Mouse (Mus musculus): ENCODE results near the gene Rab32. TPM values are rescaled to one million over a fixed set of nuclear protein-coding genes. Genes with fewer than 3 reads are reported as not detected.
"Not testable (repeated sequence)": the region's sequence is repeated elsewhere in the genome, so short reads cannot be mapped to it uniquely, and the experiment has no call there.

Gene Rab32
- polyA plus RNA-seq (2012; rRNA removed), result 16.9 and 19.1 TPM in 2 replicates
- polyA plus RNA-seq (2014; fragmentation: Nextera tagmentation; extraction: Ambion mirVana), result 34.9 and 39.5 TPM in 2 replicates

DNA sequence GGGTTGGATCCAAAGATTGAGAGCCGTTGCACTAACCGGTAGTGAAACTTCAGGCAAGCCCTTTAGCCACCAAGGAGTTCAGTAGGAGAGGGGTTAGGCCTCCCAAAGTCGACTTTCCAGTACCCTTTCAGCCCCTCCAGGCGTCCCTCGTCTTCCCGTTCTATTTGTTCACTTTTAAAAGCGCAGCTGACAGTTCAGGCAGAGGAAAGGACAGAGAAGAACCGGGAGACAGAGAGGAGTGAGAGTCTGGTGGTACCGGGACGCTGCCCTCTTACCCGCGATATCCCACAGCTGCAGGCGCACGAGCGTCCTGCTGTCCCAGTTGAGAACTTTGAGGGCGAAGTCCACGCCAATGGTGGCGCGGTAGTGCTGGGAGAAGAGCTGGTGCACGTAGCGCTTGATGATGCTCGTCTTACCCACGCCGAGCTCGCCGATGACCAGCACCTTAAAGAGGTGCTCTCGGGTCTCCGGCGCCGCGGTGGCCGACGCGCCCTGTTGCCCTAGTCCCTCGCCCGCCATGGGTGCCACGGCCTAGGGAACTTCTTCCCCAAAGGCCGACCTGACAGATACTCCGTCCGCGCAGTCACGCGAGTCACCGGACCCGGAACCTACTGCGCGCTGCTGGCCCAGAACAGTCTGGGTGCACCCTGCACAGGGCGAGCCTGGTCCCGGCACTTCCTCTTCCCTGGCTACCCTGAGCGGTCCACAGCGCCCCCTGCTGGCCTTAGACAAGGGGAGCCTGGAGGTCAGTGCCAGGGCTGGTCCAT, at the start of gene Rab32:
Gene Rab32, minus strand, starts transcription at position 696 of the 767 bp plus-strand sequence.
- DNase-seq (ENCODE audit: low spot score) (peak; percentile 79), ATAC-seq (ENCODE audit: low FRiP score, low read depth) (peak; percentile 91)
- peak within 1 kb of the TSS; percentile 69 for H3K4me3 ChIP-seq (replicated peaks; ENCODE audit: low read length)
- H3K4me1 ChIP-seq (ENCODE audit: control insufficient read depth, insufficient read depth, low read length), result peaks cover 11% of the 10 kb centered on the region
- H3K9ac ChIP-seq (ENCODE audit: low read depth, low read length, severe bottlenecking), result peak within 1 kb of the TSS; percentile 74
- no peaks in the 10 kb centered on the region for H3K36me3 ChIP-seq (ENCODE audit: control insufficient read depth, insufficient read depth, low read length)
- no peaks in the 10 kb centered on the region for H3K9me3 ChIP-seq (ENCODE audit: control insufficient read depth, low read length)
- no peaks in the 10 kb centered on the region for H3K27me3 ChIP-seq (ENCODE audit: control insufficient read depth, insufficient read depth, low read length)
- WGBS, result under 1% methylated on average over 43 of the region's 51 CpGs
- H3K4me2 ChIP-seq (replicated peaks; ENCODE audit: low read depth, low read length, severe bottlenecking), result peak within 1 kb of the TSS; percentile 86
- peak within 1 kb of the TSS; percentile 40 for H3K27ac ChIP-seq (replicated peaks; ENCODE audit: low read depth, low read length)
- TF ChIP-seq POLR2A (IDR thresholded peaks at IDR 0.05; ENCODE audit: borderline replicate concordance, extremely low read depth, insufficient read depth, insufficient read length), result no peak

DNA sequence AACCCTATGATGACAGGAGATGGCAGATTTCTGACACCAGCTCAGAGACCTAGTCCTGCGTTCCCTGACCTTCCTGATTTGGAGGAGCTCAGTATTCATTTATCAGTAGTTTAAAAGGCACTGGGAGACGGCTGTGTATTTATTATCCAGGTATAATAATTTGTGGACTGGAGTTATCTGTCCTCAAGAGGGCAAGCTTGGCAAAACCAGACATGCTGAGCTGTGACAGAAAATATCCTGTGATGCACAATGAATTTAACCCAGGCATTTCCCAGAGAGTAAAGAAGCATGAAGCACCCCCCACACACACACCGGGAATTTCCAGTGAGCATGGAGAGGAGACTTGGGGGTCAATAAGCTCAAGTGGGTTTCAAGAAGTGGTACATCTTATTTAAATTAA, 42.7 kb upstream of the Rab32 start:
- Histone ChIP-seq H3K9me3 (ENCODE audit: control insufficient read depth, low read length) (no peaks in the 10 kb centered on the region), H3K27ac (replicated peaks; ENCODE audit: low read depth, low read length) (no peak overlapping the region), H3K27me3 (ENCODE audit: control insufficient read depth, insufficient read depth, low read length) (no peaks in the 10 kb centered on the region), H3K4me1 (ENCODE audit: control insufficient read depth, insufficient read depth, low read length) (no peaks in the 10 kb centered on the region), H3K4me3 (replicated peaks; ENCODE audit: low read length) (no peak overlapping the region), H3K9ac (ENCODE audit: low read depth, low read length, severe bottlenecking) (no peak overlapping the region), H3K4me2 (replicated peaks; ENCODE audit: low read depth, low read length, severe bottlenecking) (no peak overlapping the region), H3K36me3 (ENCODE audit: control insufficient read depth, insufficient read depth, low read length) (no peaks in the 10 kb centered on the region)
- WGBS, result 79% methylated on average over 3 of the region's 3 CpGs
- ATAC-seq (ENCODE audit: low FRiP score, low read depth) (no peak), DNase-seq (ENCODE audit: low spot score) (no peak)
- no peak for TF ChIP-seq POLR2A (IDR thresholded peaks at IDR 0.05; ENCODE audit: borderline replicate concordance, extremely low read depth, insufficient read depth, insufficient read length)

DNA sequence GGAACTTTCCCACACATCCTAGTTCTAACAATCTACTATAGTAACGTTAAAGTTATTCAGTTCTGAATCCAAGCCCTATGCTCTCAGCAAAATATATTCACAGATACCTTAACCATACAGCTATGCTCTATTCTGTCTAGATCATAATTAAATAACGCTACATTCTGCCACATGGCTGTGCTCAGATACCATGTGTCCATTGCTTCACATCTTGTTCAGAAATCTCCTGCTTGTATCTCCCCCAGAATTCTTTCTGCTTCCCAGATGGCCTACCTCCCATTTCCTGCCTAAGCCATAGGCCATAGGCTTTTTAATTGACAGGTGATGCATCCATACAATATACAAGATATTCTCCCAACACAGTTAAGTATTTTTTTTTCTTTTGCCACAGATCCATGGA, 39.4 kb upstream of the Rab32 start:
- H3K27ac ChIP-seq (replicated peaks; ENCODE audit: low read depth, low read length); ATAC-seq (ENCODE audit: low FRiP score, low read depth); H3K4me2 ChIP-seq (replicated peaks; ENCODE audit: low read depth, low read length, severe bottlenecking); H3K4me3 ChIP-seq (replicated peaks; ENCODE audit: low read length); H3K4me1 ChIP-seq (ENCODE audit: control insufficient read depth, insufficient read depth, low read length); H3K36me3 ChIP-seq (ENCODE audit: control insufficient read depth, insufficient read depth, low read length); H3K9me3 ChIP-seq (ENCODE audit: control insufficient read depth, low read length); H3K27me3 ChIP-seq (ENCODE audit: control insufficient read depth, insufficient read depth, low read length); H3K9ac ChIP-seq (ENCODE audit: low read depth, low read length, severe bottlenecking); DNase-seq (ENCODE audit: low spot score): not testable (repeated sequence)
- WGBS, result 74% methylated on average over 2 of the region's 2 CpGs

DNA sequence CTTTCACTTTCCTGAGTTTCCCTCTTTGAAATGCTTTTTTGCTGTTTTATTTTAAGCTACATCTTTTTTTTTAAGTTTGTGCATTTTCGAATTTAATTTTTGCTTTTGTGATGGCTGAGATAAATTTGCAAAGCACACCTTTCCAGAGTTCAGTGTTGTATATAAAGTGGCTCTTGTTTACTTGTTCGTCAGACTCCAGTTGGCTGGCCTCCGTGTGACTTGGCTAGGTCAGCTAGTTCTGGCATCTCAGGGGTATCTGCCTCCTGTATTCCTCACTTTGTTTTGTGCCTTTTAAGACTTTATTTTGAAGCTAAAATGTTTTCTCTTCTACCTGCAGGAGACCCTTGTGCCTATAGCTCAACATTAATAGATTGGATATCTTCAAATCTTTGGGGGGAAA, 22.7 kb upstream of the Rab32 start:
- 73% methylated on average over 3 of the region's 3 CpGs for WGBS
- H3K4me2 ChIP-seq (replicated peaks; ENCODE audit: low read depth, low read length, severe bottlenecking), result no peak overlapping the region
- TF ChIP-seq POLR2A (IDR thresholded peaks at IDR 0.05; ENCODE audit: borderline replicate concordance, extremely low read depth, insufficient read depth, insufficient read length), result no peak
- no peak overlapping the region for H3K9ac ChIP-seq (ENCODE audit: low read depth, low read length, severe bottlenecking)
- DNase-seq (ENCODE audit: low spot score) (no peak), ATAC-seq (ENCODE audit: low FRiP score, low read depth) (no peak)
- H3K27ac ChIP-seq (replicated peaks; ENCODE audit: low read depth, low read length), result no peak overlapping the region
- no peaks in the 10 kb centered on the region for H3K4me1 ChIP-seq (ENCODE audit: control insufficient read depth, insufficient read depth, low read length)
- no peaks in the 10 kb centered on the region for H3K27me3 ChIP-seq (ENCODE audit: control insufficient read depth, insufficient read depth, low read length)
- no peak overlapping the region for H3K4me3 ChIP-seq (replicated peaks; ENCODE audit: low read length)
- H3K9me3 ChIP-seq (ENCODE audit: control insufficient read depth, low read length), result no peaks in the 10 kb centered on the region
- H3K36me3 ChIP-seq (ENCODE audit: control insufficient read depth, insufficient read depth, low read length), result no peaks in the 10 kb centered on the region

DNA sequence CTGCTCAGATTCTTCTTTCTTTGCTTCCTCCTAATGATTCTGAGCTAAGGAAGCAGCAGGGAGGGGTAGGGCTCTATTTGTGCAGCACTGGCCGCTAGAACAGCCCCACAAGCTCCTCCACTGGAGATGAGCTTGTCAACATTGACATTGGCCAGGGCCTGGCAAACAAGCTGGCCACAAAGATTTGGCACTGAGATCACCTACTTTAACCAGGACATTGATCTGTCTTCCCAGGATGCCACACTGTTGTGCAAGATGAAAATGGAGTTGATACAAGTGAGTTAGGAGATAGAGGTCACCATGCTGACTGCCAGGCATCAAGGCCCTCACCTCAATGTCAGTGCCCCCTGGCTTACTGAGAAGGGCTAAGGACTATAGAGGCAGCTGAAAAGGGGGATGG, 21.8 kb upstream of the Rab32 start:
- Histone ChIP-seq H3K4me2 (replicated peaks; ENCODE audit: low read depth, low read length, severe bottlenecking) (no peak overlapping the region), H3K36me3 (ENCODE audit: control insufficient read depth, insufficient read depth, low read length) (no peaks in the 10 kb centered on the region), H3K4me3 (replicated peaks; ENCODE audit: low read length) (no peak overlapping the region), H3K9ac (ENCODE audit: low read depth, low read length, severe bottlenecking) (no peak overlapping the region), H3K4me1 (ENCODE audit: control insufficient read depth, insufficient read depth, low read length) (no peaks in the 10 kb centered on the region), H3K9me3 (ENCODE audit: control insufficient read depth, low read length) (no peaks in the 10 kb centered on the region), H3K27me3 (ENCODE audit: control insufficient read depth, insufficient read depth, low read length) (no peaks in the 10 kb centered on the region), H3K27ac (replicated peaks; ENCODE audit: low read depth, low read length) (no peak overlapping the region)
- ATAC-seq (ENCODE audit: low FRiP score, low read depth) (no peak), DNase-seq (ENCODE audit: low spot score) (no peak)
- 57% methylated on average over 1 of the region's 1 CpGs for WGBS
- TF ChIP-seq POLR2A (IDR thresholded peaks at IDR 0.05; ENCODE audit: borderline replicate concordance, extremely low read depth, insufficient read depth, insufficient read length), result no peak

All from limb, embryonic 14.5 days (tissue).